Mouse (Mus musculus): ENCODE data around the gene Phactr2.
"Not testable (repeated sequence)": the region's sequence is repeated elsewhere in the genome, so short reads cannot be mapped to it uniquely, and the experiment has no call there.

Phactr2 gene

DNA sequence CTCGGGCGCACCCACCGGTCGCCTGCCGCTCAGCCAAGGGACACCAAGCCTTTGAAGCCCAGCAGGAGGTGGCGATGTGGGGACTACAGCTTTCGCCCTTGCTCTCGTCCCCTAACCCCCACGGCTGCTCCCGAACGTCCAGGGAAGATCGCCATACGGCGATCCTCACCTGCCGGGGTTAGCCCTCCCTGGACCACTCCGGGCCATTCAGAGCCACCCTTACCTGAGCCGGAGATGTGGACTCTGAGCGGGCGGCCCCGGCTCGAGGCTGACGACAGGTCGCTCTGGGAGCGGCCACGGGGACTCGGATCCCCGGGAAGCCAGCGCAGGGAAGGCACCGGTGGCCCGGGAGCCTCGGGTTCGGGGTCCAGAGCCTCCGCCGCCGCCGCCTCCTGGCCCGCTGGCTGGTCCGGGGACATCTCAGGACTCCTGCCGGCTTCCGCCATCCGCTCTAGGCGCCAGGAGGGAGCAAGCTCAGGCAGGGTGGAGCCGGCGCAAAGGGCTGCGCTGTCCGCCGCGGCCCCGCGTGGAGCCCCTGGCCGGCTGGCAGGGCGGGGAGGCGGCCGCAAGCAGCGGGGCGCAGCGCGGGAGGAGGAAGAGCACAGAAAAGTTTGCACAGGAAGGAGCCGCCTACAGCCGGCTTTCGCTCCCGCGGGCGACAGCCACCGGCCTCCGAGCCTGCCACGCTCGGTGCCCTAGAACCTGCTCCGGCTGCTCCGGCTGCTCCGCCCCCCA, at the start of gene Phactr2:
Gene Phactr2, minus strand, starts transcription at position 580 of the 735 bp plus-strand sequence.
- DNase-seq (ENCODE audit: low read depth, low spot score): peak; percentile 16

DNA sequence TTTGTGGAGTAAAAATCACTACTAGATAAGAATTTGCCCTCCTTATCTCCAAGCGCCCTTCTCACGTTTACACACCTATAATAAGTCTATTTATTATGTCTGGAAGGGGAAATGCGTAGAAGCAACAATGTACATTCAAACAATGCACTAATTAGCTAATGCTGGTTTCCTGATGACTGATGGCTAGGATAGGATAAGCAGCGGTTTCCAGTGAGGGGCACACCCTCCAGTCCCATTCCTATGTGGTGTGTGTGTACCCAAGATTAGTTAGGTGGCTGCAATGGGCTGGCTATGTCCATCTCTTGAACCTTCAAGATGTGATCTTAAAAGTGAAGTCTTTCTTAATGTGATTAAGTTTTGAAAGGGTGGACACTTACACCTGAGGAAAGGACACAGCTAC, 47.6 kb upstream of the Phactr2 start:
- no peak for DNase-seq (ENCODE audit: low read depth, low spot score)

DNA sequence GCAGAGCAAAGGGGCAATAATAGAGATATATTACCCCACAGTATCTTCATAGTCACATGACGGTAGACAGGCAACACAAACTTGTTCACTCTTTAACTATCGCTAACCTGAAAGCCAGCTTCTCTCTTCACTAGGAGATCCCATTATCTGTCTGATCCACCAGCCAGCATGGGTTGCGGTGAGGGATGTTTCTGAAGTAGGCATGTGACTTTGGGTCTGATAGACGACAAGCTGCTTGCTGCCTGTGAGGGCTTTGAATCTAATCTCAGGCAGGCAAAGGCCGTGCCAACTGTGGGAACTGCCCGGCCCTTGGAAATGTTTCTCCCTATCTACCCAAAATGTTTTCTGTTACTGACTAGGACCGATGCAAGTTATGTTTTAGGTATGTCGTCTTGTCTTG, 28.2 kb upstream of the Phactr2 start:
- DNase-seq (ENCODE audit: low read depth, low spot score): no peak

DNA sequence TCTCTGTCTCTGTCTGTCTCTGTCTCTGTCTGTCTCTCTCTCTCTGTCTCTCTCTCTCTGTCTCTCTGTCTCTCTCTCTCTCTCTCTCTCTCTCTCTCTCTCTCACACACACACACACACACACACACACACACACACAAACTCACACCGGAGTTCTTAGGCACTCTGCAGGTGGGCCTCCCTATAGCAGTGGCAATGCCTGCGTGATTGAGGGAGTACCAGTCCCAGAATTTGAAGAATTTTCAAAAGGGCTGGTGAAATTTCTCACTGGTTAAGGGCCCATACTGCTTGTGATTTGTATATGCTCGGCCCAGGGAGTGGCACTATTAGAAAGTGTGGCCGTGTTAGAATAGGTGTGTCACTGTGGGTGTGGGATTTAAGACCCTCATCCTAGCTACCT, 27.3 kb upstream of the Phactr2 start:
- not testable (repeated sequence) for DNase-seq (ENCODE audit: low read depth, low spot score)

DNA sequence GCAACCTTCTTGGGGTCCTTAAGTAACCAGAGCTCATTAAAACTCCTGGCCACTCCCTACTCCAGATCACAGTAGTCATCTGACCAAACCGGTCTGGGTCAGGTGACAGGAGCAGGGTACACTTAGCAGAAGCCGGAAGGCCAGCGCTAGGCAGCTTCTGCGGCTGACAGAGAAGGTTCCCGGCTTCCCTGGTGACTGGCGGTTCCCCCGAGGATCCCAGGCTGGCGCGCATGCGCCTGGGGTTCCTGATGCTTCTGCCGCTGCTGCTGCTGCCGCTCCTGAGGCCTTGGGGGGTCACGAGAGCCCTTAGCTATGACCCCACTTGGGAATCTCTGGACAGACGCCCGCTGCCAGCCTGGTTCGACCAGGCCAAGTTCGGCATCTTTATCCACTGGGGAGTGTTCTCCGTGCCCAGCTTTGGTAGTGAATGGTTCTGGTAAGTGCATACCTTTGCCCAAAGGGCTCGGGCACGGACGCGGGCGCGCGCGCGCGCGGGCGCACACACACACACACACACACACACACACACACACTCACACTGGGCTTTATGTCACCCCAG, 26.8 kb upstream of the Phactr2 start:
- peak; percentile 68 for DNase-seq (ENCODE audit: low read depth, low spot score)

DNA sequence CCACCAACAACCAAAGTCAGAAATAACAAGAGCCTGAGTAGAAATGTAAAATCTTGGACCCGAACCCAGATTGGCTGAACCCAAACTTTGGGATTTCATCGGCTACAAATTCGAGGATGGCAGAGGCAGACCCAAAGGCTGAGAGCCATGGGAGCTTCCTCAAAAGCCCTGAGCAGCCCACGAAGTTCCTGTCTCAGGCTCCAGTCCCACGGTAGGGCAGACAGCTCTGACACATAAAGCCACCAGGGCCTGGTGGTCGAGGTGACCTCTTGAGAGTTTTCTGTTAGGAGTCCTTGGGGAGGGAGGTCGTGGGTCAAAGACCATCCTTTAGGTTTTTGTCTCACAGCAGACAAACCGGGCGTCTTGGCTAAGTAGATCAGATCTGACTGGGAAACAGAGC, 26.3 kb upstream of the Phactr2 start:
- no peak for DNase-seq (ENCODE audit: low read depth, low spot score)

DNA sequence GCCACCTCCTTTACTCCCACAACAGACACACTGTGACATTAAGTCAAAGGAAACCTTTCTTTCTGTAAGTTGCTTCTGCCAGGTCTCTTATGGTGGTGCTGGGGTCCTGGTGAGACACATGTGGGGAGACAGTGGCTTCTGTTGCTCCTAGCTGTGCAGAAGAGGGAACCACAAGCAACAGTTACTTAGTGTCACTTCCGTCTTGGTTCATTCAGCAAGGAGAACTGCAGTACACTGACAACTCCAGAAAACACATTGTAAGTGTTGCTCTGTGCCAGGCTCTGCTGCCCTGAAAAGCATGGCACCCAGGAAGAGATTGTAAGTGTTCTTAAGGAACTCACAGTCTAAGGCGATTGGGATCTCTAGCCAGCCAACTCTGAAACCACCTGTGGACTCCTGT, 25.1 kb upstream of the Phactr2 start, which contains the start of gene Fuca2:
Gene Fuca2, plus strand, starts transcription at position 210 of the 400 bp plus-strand sequence.
- DNase-seq (ENCODE audit: low read depth, low spot score): no peak

DNA sequence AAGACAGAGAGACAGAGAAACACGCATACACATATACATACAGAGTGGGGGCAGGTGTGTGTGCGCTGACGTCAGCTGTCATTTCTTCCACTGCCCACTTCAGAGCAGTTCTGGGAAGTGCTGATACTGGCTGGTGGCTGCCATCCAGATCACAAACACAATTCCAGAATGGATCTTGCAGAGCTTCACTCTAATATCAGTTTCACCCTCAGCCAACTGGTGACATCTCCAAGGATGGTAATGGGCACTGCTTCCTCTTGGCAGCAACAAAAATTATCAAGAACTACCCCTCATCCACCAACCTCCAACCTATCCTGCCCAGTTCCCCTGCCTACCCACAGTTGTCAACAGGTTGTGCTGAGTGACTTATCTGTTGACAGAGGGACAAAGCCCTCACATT, 22.1 kb upstream of the Phactr2 start:
- no peak for DNase-seq (ENCODE audit: low read depth, low spot score)

DNA sequence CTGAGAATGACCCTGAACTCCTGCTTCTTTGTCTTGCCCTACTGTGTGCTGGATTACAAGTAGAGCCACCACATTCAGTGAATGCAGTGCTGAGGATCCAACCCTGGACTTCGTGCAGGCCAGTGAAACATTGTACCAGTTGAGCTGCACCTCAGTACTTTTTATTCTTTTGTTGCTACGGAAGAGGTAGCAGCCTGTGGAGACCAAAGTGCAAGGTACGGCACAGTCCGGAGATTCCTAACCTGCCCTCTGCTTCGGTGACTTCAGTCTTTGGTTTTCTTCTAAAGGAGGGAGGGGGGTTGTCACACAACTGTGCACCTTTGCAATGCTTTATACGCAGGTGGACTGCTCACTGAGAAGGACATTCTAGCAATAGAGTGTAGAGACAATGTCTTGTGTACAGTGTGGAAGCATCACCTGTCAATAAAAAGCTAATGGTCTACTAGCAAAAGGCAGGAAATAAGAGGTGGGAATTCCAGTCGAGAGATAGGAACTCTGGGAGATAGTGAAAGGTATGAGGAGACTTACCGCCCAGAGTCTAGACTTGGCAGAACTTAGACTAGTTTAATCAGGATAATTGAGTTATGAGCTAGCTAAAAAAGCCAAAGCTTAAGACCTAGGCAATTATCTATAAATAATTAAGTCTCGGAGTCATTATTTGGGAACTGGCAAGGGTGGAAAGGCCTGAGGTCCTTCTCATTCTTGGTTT, 19.9 kb upstream of the Phactr2 start:
- no peak for DNase-seq (ENCODE audit: low read depth, low spot score)

DNA sequence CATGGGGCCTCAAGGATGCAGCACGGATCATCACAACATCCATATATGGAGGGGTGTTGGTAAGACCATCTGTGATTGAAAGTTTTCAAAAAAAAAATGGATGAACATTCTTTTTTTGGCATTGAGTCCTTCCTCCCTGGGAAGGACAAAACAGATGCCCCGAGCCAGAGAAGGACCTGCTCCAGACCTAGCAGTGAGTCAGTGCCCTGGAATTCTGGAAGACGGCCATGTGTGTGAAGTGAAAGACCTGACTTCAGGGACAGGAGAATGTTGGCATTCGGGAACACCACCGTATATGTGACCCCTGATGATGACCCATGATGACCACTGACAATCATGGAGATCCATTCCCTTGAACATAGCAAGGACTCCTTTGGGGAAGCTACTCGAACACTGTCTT, 15.5 kb upstream of the Phactr2 start:
- no peak for DNase-seq (ENCODE audit: low read depth, low spot score)

DNA sequence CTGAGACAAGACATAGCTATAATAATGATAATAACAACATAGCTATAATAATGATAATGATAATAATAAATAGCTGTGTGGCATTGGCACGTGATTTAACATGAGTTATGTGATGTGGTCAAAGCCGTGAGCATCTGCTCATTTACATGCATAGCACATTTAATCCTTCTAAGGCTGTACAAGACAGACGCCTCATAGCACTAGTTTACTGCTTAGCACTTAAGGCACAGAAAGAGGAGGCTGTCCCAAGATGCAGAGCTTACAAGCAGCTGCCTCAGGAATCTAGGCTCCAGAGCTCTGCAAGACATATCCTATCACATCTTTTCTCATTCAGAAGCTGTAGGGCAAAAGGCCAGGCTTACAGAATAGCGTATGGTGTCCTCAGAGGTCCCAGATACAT, 11.7 kb upstream of the Phactr2 start:
- no peak for DNase-seq (ENCODE audit: low read depth, low spot score)

DNA sequence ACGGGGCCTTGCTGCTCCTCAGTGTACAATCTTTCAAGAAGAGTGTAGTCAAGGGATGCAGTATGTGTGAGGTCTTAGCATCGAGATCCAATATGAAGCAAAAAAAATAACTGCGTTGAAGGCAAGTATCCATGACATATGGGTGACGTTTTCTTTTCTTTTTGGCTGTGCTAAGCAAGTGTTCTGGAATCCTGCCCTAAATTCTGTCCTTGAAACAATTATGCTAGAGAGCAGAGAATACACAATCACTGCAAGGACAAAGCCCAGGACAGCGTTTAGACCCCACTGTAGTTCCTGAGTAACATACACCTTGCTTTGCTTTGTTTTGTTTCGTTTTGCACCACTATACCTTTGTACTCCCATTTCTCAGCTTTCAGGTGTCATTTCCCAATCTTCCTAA, 5.1 kb upstream of the Phactr2 start:
- DNase-seq (ENCODE audit: low read depth, low spot score): no peak

DNA sequence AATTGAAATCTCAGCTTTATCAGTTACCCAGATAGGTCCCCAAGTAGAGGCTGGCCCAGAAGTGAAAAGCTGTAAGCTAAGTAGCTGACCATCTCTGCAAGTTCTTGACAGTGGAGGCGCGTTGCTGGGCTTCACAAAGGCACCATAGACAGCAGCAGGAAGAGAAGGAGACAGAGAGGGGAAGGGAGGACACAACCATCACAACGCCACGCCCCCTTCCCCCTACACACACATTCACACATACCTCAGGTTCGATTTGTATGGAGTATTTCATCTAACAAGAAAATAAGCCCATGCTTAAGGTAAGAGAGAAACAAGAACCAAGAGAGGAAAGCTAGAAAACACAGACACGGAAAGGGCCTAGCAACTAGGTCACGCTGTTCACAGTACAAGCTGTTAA, 909 bp upstream of the Phactr2 start:
- DNase-seq (ENCODE audit: low read depth, low spot score): no peak

DNA sequence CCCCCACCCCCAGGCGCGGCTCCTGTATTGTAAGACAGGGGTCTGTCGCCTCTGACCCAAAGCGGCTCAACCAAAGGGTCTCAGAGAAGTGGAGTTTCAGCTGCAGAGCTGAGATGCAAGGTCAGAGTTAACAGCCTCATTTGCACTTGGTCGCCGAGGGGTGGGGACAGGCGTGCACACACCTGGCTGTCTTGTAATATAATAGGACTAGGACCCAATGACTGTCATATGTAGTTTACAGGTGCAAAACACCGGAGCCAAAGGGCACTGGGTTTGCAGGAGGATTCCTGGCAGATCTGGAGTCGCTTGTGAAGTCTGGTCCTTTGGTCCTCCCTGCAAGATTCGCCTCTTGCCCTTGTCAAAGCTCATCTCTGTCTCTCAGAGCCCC, 350 bp upstream of the Phactr2 start:
- DNase-seq (ENCODE audit: low read depth, low spot score): no peak

DNA sequence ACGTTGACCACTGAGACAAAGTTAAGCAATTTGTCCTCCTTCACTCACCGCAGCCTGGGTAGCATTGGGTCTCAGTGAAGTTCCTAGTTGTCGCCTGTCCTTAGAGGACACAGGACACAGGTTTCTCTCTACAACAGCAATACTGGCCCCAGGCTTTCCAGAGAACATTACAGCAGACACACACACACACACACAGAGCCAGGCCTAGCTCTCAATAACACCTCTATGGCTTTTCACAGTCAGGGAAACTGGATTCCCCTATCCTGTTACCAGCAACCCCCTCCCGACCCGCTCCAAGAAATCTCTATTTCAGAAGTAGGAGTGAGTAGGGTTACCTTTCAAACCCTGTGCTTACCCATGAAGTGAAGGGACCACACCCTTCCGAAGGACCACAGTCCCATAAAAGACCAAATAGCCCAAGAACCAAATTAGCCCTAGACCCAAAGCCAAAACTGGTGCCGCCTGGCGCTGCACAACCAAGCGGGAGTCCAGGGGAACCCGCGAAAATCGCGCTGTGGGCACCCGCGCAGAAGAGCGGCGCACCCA, 852 bp downstream of the Phactr2 start:
- no peak for DNase-seq (ENCODE audit: low read depth, low spot score)

DNA sequence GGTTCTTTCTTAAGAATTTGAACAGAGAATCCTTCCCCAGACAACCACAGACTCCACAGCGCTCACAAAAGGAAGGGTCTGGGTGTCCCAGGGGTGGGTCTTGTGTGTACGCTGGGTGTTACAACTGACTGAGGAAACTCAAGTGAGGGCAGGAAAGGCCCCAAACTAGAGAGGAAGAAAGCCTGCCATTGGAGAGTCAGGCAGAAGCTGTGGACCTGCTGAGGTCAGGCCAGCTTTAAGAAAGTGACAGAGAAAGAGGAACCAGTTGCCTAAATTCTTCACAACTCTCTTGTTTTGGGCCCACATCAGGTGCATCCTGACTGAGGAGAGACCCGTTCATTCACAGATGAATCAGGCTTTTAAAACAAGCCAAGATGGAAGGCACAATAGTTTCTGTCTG, 4.0 kb downstream of the Phactr2 start:
- DNase-seq (ENCODE audit: low read depth, low spot score): no peak

DNA sequence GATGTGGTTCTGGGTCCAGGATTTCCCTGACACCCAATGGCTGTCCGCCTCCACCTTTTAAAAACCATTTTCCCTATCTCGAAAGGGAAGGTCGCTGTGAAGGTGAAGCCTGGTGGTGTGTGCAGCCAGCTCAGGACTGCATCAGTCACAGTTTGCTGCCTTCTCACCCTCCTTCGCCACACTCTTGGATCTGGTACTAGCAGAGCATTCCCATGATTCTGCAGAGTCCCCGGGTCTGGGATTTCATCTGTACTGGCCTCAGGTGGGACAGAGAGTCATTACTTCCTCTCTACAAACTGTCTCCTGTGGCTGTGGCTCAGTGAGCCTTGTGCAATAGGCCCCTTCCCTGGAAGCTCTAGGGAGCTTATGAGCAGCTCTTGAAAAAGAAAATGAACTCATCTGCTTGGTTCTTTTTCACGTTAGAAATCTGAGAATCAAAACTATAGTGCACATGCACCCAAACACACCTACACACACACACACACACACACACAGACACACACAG, 6.1 kb downstream of the Phactr2 start:
- DNase-seq (ENCODE audit: low read depth, low spot score): not testable (repeated sequence)

DNA sequence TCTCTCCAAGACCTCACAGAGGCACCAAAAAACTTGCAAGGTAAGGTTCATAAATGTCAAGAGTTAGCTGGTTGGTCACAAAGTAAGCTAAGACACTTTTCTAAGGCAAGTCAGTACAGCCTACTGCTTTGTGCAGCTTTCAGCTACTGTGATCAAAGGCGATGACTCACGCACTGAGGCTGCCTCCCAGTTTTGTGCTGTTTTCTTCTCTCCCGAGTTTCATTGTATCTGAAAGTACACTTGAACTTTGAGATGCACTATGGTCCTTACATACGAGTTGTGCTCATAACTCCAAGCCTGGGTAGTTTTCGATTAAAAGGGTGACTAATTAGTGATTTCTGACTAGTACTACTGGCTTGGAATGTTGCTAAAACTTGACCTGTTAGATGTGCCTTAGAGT, 7.3 kb downstream of the Phactr2 start:
- no peak for DNase-seq (ENCODE audit: low read depth, low spot score)

DNA sequence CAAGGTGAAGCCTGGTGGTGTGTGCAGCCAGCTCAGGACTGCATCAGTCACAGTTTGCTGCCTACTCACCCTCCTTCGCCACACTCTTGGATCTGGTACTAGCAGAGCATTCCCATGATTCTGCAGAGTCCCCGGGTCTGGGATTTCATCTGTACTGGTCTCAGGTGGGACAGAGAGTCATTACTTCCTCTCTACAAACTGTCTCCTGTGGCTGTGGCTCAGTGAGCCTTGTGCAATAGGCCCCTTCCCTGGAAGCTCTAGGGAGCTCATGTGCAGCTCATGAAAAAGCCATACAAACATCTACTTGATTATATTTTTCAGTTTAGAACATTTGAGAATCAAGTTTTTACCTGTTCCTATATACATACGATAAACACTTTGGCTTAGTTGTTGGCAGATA, 9.9 kb downstream of the Phactr2 start:
- not testable (repeated sequence) for DNase-seq (ENCODE audit: low read depth, low spot score)

DNA sequence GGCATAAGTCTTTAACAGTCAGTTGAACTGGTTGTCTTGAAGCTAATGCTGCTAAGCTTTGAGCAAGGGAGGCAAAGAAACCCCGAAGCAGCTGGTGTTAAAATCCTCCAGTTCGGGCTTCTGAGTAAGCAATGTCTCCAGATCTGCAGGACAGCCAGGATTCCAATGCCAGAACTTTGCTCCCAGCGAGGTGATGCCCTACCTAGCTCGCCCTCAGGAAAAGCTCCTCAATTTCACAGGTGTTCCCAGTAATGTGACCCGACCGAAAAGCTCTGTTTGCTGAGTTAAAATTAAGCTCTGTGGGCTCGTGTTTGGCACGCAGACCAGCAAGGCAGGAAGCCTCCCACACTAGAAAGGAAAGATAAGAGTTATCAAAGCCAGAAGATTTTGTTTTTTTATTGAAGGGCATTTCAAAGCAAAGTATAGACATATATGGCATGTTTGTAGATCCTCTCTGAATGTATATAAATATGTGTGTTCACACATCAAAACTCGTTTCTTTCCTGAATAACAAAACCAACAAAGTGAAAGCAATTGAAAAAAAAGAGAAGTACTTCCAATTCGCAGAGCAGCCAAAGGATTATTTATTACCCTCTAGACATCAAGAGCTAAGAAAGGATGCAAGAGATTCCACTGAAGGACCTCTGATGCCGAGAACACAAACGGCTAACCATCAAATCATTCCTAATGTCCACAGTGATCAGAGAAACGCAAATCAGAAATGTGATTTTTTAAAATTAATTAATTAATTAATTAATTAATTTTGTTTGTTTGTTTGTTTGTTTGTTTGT, 20.8 kb downstream of the Phactr2 start:
- DNase-seq (ENCODE audit: low read depth, low spot score): no peak

DNA sequence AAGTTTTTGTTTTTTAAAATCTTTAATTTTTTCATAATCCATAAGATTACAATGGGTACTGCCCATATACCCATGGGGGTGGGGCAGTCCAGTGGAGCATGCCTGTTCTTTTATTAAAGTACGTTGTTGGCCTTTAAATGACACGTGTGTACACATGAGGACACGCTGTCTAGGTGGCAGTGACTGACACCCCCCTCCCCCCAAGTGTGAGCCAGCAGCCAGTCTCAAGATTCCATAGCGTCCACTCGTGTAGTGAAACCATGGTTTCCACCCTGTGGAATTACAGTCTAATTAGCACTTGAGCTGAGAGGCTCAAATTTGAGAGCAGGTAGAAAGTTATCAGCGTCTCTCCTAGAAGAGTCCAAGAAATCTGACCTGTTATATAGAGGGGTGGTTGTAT, 22.6 kb downstream of the Phactr2 start:
- no peak for DNase-seq (ENCODE audit: low read depth, low spot score)

Data from embryo, embryonic 11.5 days (tissue).